Mouse (Mus musculus): ENCODE results near the gene Snx22. TPM values are rescaled to one million over a fixed set of nuclear protein-coding genes. Genes with fewer than 3 reads are reported as not detected.

Snx22 gene
- polyA plus RNA-seq, 1 experiment: 6.2 TPM

Other genes with a start within 250 kb of the Snx22 start
- gene Zfp609, start 242.2 kb downstream of the Snx22 start, polyA plus RNA-seq (2012; rRNA removed): 19.2 and 19.7 TPM in 2 replicates
- gene Pclaf, start 179.5 kb downstream of the Snx22 start, polyA plus RNA-seq (2012; rRNA removed): 0.57 and 0.96 TPM in 2 replicates
- 19.9 and 25.8 TPM in 2 replicates for gene Trip4, start 160.9 kb downstream of the Snx22 start, polyA plus RNA-seq (2012; rRNA removed)
- gene Csnk1g1, start 160.8 kb downstream of the Snx22 start, polyA plus RNA-seq (2012; rRNA removed): 20.3 and 22.4 TPM in 2 replicates
- gene Ppib, start 9.5 kb downstream of the Snx22 start, polyA plus RNA-seq (2012; rRNA removed): 239 and 279 TPM in 2 replicates
- 89.1 and 93.5 TPM in 2 replicates for gene Snx1, start 56.9 kb upstream of the Snx22 start, polyA plus RNA-seq (2012; rRNA removed)
- 29.4 and 31.7 TPM in 2 replicates for gene Ciao2a, start 56.9 kb upstream of the Snx22 start, polyA plus RNA-seq (2012; rRNA removed)
- 2.1 and 3.8 TPM in 2 replicates for gene Dapk2, start 88.5 kb upstream of the Snx22 start, polyA plus RNA-seq (2012; rRNA removed)

All from frontal cortex, adult 2 months (tissue).